ENCODE assay signal across 8 mouse cellular contexts in the genomic region with DNA sequence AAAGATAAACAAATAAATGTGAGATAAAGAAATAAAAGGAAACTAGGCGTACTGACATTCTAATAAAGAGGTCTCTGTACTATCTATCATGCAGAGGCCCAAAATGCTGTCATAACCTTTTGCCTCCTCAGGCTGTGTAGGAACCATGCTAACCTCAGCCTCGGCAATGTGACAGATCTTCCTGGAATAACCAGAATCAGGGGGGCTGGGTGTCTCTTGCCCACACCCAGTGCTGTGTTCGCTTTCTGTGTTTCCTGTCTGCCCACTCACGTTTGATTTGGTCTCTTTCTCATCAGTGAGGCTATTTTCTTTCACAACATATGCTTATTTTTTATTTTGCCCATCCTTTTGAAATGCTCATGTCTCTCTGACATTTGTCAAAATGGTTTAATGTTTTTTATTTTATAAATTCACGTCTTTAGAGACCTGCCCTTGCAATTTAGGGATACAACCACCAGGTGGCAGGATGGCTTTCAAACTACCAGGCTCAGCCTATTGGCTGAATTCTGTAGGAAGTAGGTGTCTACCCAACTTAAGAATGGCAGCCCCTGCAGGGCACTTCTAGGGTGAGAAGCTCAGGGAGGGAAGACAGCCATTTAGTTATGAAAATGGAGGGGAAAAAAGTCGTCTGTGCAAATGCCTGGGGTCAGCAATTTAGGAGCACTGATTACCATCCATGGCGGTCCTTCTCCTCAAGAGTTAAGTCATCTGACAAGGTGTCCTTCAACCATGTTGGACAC.
DNase-seq lines count a peak whose midpoint lies in the region; ATAC-seq and TF ChIP-seq lines count a peak whose summit lies in the region.

No protein-coding gene starts in this region.

- H3K9me3 ChIP-seq in liver, embryonic 11.5 days (ENCODE audit: control insufficient read depth, low read length), result no peaks in the 10 kb centered on the region
- H3K9me3 ChIP-seq in hindbrain, postnatal 0 days (ENCODE audit: low read length), result no peaks in the 10 kb centered on the region

- WGBS in liver, adult 2 months, result 76% methylated on average over 7 of the region's 7 CpGs
- WGBS in liver, embryonic 11.5 days, result 56% methylated on average over 7 of the region's 7 CpGs
- 69% methylated on average over 7 of the region's 7 CpGs for WGBS in hindbrain, postnatal 0 days

- H3K9ac ChIP-seq in liver, adult 2 months (ENCODE audit: low read depth, low read length), result no peak overlapping the region
- no peak overlapping the region for H3K9ac ChIP-seq in liver, embryonic 11.5 days (ENCODE audit: low read depth, low read length)
- no peak overlapping the region for H3K9ac ChIP-seq in hindbrain, postnatal 0 days (replicated peaks; ENCODE audit: low read length)

- no peak for TF ChIP-seq POLR2A in liver, adult 2 months (IDR thresholded peaks at IDR 0.05; ENCODE audit: extremely low read depth, insufficient read depth, low read length)

- no peak overlapping the region for H3K4me3 ChIP-seq in liver, adult 2 months (ENCODE audit: insufficient read depth, low read depth, low read length)
- no peak overlapping the region for H3K4me3 ChIP-seq in liver, embryonic 11.5 days (ENCODE audit: low read depth, low read length)
- no peak overlapping the region for H3K4me3 ChIP-seq in hindbrain, postnatal 0 days (ENCODE audit: low read length)

- peaks cover 9% of the 10 kb centered on the region for H3K4me1 ChIP-seq in liver, adult 2 months (ENCODE audit: control insufficient read depth, insufficient read depth, low read length)
- no peaks in the 10 kb centered on the region for H3K4me1 ChIP-seq in liver, embryonic 11.5 days (replicated peaks; ENCODE audit: control insufficient read depth, insufficient read depth, low read length)
- no peaks in the 10 kb centered on the region for H3K4me1 ChIP-seq in hindbrain, postnatal 0 days (ENCODE audit: insufficient read depth, low read length)

- peak; percentile 41 for DNase-seq in adrenal gland, postnatal 14 days
- DNase-seq in adrenal gland, postnatal 25 days, result no peak
- DNase-seq in liver, adult 2 months (ENCODE audit: extremely low read depth, low read depth, low spot score), result peak; percentile 43
- DNase-seq in liver, embryonic 11.5 days (ENCODE audit: low spot score), result no peak
- peak; percentile 57 for DNase-seq in cerebellum, adult 8-10 months
- DNase-seq in hindbrain, postnatal 0 days (ENCODE audit: low spot score), result peak; percentile 34
- peak; percentile 42 for DNase-seq in lung, postnatal 25 days (ENCODE audit: low spot score)
- peak; percentile 73 for DNase-seq in thymus, postnatal 14 days

- no peak overlapping the region for H3K4me2 ChIP-seq in liver, embryonic 11.5 days
- no peak overlapping the region for H3K4me2 ChIP-seq in hindbrain, postnatal 0 days (ENCODE audit: low read depth, low read length)

- H3K27me3 ChIP-seq in liver, adult 2 months (ENCODE audit: control insufficient read depth, insufficient read depth, low read length), result no peaks in the 10 kb centered on the region
- H3K27me3 ChIP-seq in liver, embryonic 11.5 days (replicated peaks; ENCODE audit: control insufficient read depth, insufficient read depth, low read length), result no peaks in the 10 kb centered on the region
- no peaks in the 10 kb centered on the region for H3K27me3 ChIP-seq in hindbrain, postnatal 0 days (ENCODE audit: insufficient read depth, low read length)

- H3K27ac ChIP-seq in liver, adult 2 months (replicated peaks; ENCODE audit: insufficient read depth, low read depth, low read length), result no peak overlapping the region
- no peak overlapping the region for H3K27ac ChIP-seq in liver, embryonic 11.5 days (ENCODE audit: low read depth, low read length)
- 0 out of 2 replicates have a peak overlapping the region, but pooled peaks have one; percentile 8 for H3K27ac ChIP-seq in hindbrain, postnatal 0 days

- no peaks in the 10 kb centered on the region for H3K36me3 ChIP-seq in liver, adult 2 months (ENCODE audit: control insufficient read depth, insufficient read depth, low read length)
- H3K36me3 ChIP-seq in liver, embryonic 11.5 days (ENCODE audit: control insufficient read depth, insufficient read depth, low read length), result no peaks in the 10 kb centered on the region
- H3K36me3 ChIP-seq in hindbrain, postnatal 0 days (ENCODE audit: insufficient read depth, low read length), result no peaks in the 10 kb centered on the region

- TF ChIP-seq CTCF in liver, adult 2 months (IDR thresholded peaks at IDR 0.05; ENCODE audit: low read depth, low read length), result no peak
- peak; percentile 48 for TF ChIP-seq CTCF in hindbrain, postnatal 0 days (IDR thresholded peaks at IDR 0.05; ENCODE audit: low read depth)

- no peaks in the 10 kb centered on the region for H3K79me2 ChIP-seq in liver, adult 2 months (ENCODE audit: control insufficient read depth, insufficient read depth, low read length)

- no peak for ATAC-seq in liver, embryonic 11.5 days (replicated peaks; ENCODE audit: low FRiP score)
- 0 out of 2 replicates have a peak, but pooled peaks have one; percentile 25 for ATAC-seq in hindbrain, postnatal 0 days

Comparison
In these comparisons a context has a peak if more than half of its experiments do, and no peak if none do; other contexts are left out.
1. DNase-seq: peak in adrenal gland, postnatal 14 days (single experiment), liver, adult 2 months (single experiment), cerebellum, adult 8-10 months (single experiment), hindbrain, postnatal 0 days (single experiment), lung, postnatal 25 days (single experiment) and thymus, postnatal 14 days (single experiment); none in adrenal gland, postnatal 25 days (single experiment) and liver, embryonic 11.5 days (single experiment).